Mouse (Mus musculus) cerebellum, adult 2 months (tissue): ENCODE data around the gene Npff.

Experiments used
- CTCF ChIP-seq: fragments of 200-500 bp; IDR thresholded peaks from 2 replicates; pipeline ENCODE4 v1.5.1; 2011; ENCODE audit warnings: low read depth, mild to moderate bottlenecking, control low read depth, low read length, moderate library complexity, borderline replicate concordance; ENCODE audit not compliant: insufficient read depth
- POLR2A ChIP-seq: fragments of 200-500 bp; IDR thresholded peaks from 2 replicates; pipeline ENCODE4 v1.6.1; 2011; ENCODE audit warnings: low read length, control low read depth, borderline replicate concordance; ENCODE audit not compliant: insufficient read depth

DNA sequence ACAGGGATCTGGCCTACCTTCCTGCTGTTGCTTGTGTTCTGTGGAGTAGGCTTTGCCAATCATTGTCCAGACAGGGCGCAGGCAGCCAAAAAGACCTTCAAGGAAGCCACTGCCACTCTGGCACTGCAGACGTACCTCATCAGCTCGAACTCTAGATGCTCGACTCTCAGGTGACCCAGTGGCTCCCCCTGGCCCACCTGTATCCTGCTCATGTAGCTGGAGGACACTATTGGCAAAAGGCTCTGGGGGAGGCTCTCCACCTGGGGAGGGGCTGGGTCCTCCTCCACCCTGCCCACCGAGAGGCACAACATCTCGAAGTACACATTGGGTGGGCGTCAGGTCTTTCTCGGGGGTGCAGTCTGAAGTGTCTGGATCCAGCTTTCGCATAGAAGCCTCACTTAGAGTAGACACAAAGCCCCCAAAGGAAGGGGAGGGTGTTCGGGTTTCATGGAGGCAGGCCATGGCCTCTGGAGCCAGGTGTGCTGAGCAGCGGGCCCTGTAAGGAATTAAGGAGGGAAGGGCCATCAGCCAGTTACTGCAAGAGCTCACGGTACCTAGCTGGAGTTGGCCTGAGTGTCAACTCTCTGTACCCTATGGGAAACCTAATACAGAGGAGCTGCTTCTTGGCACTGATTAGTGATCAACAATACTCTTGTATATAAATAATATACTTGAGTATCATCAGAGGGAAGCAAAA lies 19.5 kb downstream of the Npff start:
- TF ChIP-seq POLR2A (no peak), CTCF (no peak)
